Mouse (Mus musculus): Measurements from ENCODE around the gene Gm17428.

DNA sequence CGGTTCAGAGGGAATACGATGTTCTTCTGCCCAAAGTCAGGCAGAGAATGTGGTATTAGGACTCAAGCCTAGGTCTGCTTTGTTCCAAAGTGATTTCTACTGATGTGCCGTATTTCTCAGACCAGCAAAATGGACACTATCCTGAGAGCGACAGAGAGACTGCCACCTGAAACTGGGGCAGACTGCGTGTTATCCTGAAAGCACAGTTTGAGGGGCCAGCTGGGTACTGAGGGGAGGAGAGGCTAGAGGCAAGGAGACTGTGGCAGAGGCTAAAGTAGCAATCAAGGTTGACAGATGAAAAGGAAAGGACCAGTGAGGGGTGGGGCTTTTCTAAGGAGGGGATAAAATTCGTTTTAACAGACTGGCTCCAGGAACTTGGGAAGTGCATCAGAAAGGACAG is 24.1 kb downstream of the Gm17428 start:
- TF ChIP-seq CTCF (IDR thresholded peaks at IDR 0.05; ENCODE audit: insufficient read depth, low read length) = no peak
- TF ChIP-seq POLR2A (IDR thresholded peaks at IDR 0.05; ENCODE audit: borderline replicate concordance, extremely low read depth, low read depth, low read length) = no peak
